Mouse (Mus musculus) gastrocnemius, postnatal 4 days (tissue): ENCODE measurements around the gene Usp49. TPM values are rescaled to one million over a fixed set of nuclear protein-coding genes. Genes with fewer than 3 reads are reported as not detected.

ENCODE experiments used
- DNase-seq, 2 experiments: peaks; one replicate each; pipeline ENCODE4 v3.0.0; 2021 to 2022; ENCODE audit warnings: low spot score in 2 of 2, mixed read lengths in 2 of 2
- total RNA-seq, 2 experiments: library from RNA; stranded (reverse); gene quantifications; 2 replicates each; pipeline ENCODE4 v1.2.3; 2021

The Usp49 gene
- total RNA-seq, 2 experiments from 2014 or later = 8.1 to 9.5 TPM

DNA sequence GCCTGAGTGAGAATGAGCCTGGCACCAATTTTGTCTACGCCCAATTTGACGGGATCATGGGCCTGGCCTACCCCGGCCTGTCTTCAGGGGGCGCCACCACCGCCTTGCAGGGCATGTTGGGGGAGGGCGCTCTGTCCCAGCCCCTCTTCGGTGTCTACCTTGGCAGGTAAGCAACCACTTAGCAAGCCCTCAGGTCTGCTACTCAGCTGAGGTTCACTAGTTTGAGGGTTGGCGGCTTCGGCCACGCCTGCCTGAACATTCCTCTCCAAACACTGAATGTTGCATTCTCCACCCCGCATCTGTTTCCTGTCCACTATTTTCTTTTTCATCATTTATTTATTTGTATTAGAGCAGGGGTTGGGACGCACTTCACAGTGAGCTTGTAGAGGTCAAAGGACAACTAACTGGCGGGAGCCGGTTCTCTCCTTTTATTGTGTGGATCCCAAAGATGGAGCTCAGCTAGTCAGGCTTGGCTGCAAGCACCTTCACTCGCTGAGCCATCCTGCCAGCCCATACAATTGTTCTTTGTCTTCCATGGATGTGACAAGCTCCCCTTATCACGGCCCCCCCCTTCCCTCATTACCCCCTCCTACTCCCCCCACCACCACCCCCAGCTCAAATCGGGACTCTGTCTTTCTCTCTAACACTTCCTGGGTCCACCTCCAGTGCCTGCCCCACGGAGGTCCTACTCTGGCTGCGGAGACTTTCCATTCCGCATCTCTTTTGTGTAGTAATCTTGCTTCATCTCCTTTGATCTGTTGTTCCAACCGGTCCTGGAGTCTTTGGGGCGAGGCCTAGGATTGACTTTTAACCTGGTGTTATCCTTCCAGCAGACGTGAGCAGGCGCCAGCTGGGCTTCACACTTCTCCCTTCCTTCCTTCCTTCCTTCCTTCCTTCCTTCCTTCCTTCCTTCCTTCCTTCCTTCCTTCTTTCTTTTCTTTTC lies 100.4 kb downstream of the Usp49 start:
- DNase-seq = no peak

DNA sequence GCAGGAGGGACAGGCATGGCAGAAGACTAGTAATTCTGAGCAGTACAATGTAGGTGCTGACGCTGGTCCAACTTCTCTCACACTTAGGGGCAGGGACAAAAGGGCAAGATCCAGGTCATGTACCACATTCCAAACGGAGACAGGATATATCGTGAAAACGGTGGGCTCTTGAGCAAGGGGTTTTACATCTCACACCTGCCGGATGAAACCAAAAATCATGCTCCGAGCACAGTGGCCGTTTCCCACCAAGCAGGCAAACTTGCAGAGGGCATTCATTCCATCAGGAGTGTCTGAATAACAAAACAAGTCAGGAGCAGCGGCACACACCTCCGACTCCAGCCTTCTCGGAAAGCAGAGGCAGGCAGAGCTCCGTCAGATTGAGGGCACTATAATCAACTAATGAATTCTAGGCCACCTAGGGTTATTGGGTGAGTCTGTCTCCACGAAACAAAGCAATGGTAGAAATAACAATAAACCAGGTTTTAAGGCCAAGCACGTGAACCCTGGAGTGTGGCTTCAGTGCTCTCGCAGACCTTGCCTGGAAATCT lies 105.1 kb downstream of the Usp49 start:
- no peak for DNase-seq

Other genes starting within 250 kb of the Usp49 start
- gene Guca1b, start 245.3 kb upstream of the Usp49 start, total RNA-seq = under 1 TPM; 0.61 to 0.73 TPM
- 1 to 10 TPM in 1 of 2 experiments, under 1 TPM in 1; 0.96 to 1.5 TPM for gene Guca1a, start 230.1 kb upstream of the Usp49 start, total RNA-seq
- 1 to 10 TPM in 1 of 2 experiments, under 1 TPM in 1; 0.76 to 1.0 TPM for gene AI661453, start 194.1 kb upstream of the Usp49 start, total RNA-seq
- not detected for gene 1700001C19Rik, start 193.3 kb upstream of the Usp49 start, total RNA-seq
- gene Taf8, start 128.4 kb upstream of the Usp49 start, total RNA-seq = 10 to 100 TPM; 11.9 to 12.5 TPM
- 100 to 1,000 TPM; 270 to 304 TPM for gene Ccnd3, start 125.6 kb upstream of the Usp49 start, total RNA-seq
- 10 to 100 TPM; 15.3 to 15.7 TPM for gene Bysl, start 19.2 kb upstream of the Usp49 start, total RNA-seq
- 10 to 100 TPM; 21.7 to 26.1 TPM for gene Med20, start 19.1 kb upstream of the Usp49 start, total RNA-seq
- 1 to 10 TPM; 2.6 to 4.0 TPM for gene Gm20517, start 19.1 kb upstream of the Usp49 start, total RNA-seq
- gene Tomm6, start 57.7 kb downstream of the Usp49 start, total RNA-seq = 100 to 1,000 TPM; 161 TPM
- 1 to 10 TPM; 7.0 to 7.4 TPM for gene Frs3, start 58.3 kb downstream of the Usp49 start, total RNA-seq
- 1 to 10 TPM in 1 of 2 experiments, under 1 TPM in 1; 0.42 to 1.1 TPM for gene Gm21981, start 63.8 kb downstream of the Usp49 start, total RNA-seq
- gene Prickle4, start 64.0 kb downstream of the Usp49 start, total RNA-seq = 1 to 10 TPM; 1.6 to 3.9 TPM
- not detected for gene Pgc, start 96.2 kb downstream of the Usp49 start, total RNA-seq
- 10 to 100 TPM; 62.2 to 72.7 TPM for gene Tfeb, start 106.3 kb downstream of the Usp49 start, total RNA-seq
- 10 to 100 TPM; 12.0 to 13.0 TPM for gene Mdfi, start 204.0 kb downstream of the Usp49 start, total RNA-seq